Mouse (Mus musculus): ENCODE data around the gene Phf3.

Gene Phf3

GRCm38 (mm10) chr1:30789689-30790088 is 84.0 kb downstream of the Phf3 start:
- no peak for TF ChIP-seq GATA4 (IDR thresholded peaks at IDR 0.05; ENCODE audit: insufficient replicate concordance, low read length)

GRCm38 (mm10) chr1:30789001-30789400 is 84.7 kb downstream of the Phf3 start:
- TF ChIP-seq GATA4 (IDR thresholded peaks at IDR 0.05; ENCODE audit: insufficient replicate concordance, low read length): no peak

- TF ChIP-seq GATA4 (IDR thresholded peaks at IDR 0.05; ENCODE audit: insufficient replicate concordance, low read length): no peak
Observed at GRCm38 (mm10) chr1:30786583-30786982, 87.1 kb downstream of the Phf3 start.

- TF ChIP-seq GATA4 (IDR thresholded peaks at IDR 0.05; ENCODE audit: insufficient replicate concordance, low read length): no peak
Observed at GRCm38 (mm10) chr1:30783741-30784140, 90.0 kb downstream of the Phf3 start.

GRCm38 (mm10) chr1:30780293-30780692 is 93.4 kb downstream of the Phf3 start:
- no peak for TF ChIP-seq GATA4 (IDR thresholded peaks at IDR 0.05; ENCODE audit: insufficient replicate concordance, low read length)

- TF ChIP-seq GATA4 (IDR thresholded peaks at IDR 0.05; ENCODE audit: insufficient replicate concordance, low read length): no peak
Observed at GRCm38 (mm10) chr1:30779562-30779961, 94.2 kb downstream of the Phf3 start.

- TF ChIP-seq GATA4 (IDR thresholded peaks at IDR 0.05; ENCODE audit: insufficient replicate concordance, low read length): no peak
Observed at GRCm38 (mm10) chr1:30778374-30779005, 95.2 kb downstream of the Phf3 start.

- TF ChIP-seq GATA4 (IDR thresholded peaks at IDR 0.05; ENCODE audit: insufficient replicate concordance, low read length): no peak
Observed at GRCm38 (mm10) chr1:30776196-30776595, 97.5 kb downstream of the Phf3 start.

- no peak for TF ChIP-seq GATA4 (IDR thresholded peaks at IDR 0.05; ENCODE audit: insufficient replicate concordance, low read length)
Observed at GRCm38 (mm10) chr1:30773662-30774061, 100.1 kb downstream of the Phf3 start.

- TF ChIP-seq GATA4 (IDR thresholded peaks at IDR 0.05; ENCODE audit: insufficient replicate concordance, low read length): no peak
Observed at GRCm38 (mm10) chr1:30772851-30773250, 100.9 kb downstream of the Phf3 start.

- TF ChIP-seq GATA4 (IDR thresholded peaks at IDR 0.05; ENCODE audit: insufficient replicate concordance, low read length): no peak
Observed at GRCm38 (mm10) chr1:30771772-30772171, 101.9 kb downstream of the Phf3 start.

GRCm38 (mm10) chr1:30756794-30757193 is 116.9 kb downstream of the Phf3 start:
- no peak for TF ChIP-seq GATA4 (IDR thresholded peaks at IDR 0.05; ENCODE audit: insufficient replicate concordance, low read length)

- TF ChIP-seq GATA4 (IDR thresholded peaks at IDR 0.05; ENCODE audit: insufficient replicate concordance, low read length): no peak
Observed at GRCm38 (mm10) chr1:30755453-30756224, 118.1 kb downstream of the Phf3 start.

Measured in liver, adult (tissue).